Mouse (Mus musculus): ENCODE results near the gene Zdhhc22.

DNA sequence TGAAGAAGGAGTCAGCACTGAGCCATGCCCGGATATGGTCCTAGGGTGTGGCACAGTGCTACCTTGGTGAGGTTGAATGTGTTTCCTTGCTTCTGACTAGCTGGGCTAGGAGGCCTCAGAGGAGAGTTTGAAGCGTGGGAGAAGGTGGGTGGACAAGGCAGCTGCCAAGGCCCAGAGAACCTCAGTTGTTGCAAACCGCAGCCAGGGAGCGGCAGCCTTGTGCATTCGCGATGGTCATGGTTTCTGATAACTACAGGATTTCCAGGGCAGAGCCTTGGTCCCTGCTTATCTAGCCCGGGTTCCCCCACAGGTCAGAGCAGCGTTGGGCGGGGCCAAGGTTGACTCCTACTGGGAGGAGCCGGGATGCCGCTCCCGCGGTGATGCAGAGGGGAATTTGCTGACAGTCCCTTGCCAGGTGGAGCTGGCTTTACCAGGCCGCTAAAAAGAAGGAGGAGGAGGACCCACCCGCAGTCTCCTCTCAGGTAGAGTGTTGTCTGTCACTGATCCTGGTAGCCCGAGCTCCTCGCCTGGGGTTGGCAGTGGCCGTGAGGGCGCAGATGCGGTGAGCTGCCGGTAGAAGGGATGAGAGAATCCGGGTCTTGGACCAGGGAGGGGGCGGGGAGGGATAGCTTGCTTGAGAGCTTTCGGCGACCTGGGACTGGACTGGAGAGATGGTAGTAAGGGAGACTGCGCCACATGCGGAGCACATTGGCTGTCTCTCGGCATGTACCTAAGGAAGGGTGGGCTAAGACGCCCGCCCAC, 36.1 kb upstream of the Zdhhc22 start:
- no peak for TF ChIP-seq CTCF (IDR thresholded peaks at IDR 0.05; ENCODE audit: extremely low read depth, insufficient read depth, insufficient read length, insufficient replicate concordance)
- TF ChIP-seq POLR2A (IDR thresholded peaks at IDR 0.05; ENCODE audit: low read depth, low read length) = no peak

Data from spleen, adult 2 months (tissue).